Mouse (Mus musculus) liver, embryonic 14.5 days (tissue): Measurements from ENCODE around the gene Wnt11. TPM values are rescaled to one million over a fixed set of nuclear protein-coding genes. Genes with fewer than 3 reads are reported as not detected.

ENCODE experiments used
- ATAC-seq: fragments of 200-750 bp; cut with Nextera tagmentation; 2 replicates; pipeline ENCODE4 v1.8.0; 2017; ENCODE audit warnings: moderate number of reproducible peaks, mild to moderate bottlenecking, moderate library complexity; ENCODE audit not compliant: insufficient read depth
- DNase-seq, 3 experiments: peaks; one replicate each; pipeline ENCODE4 v3.0.0-alpha.2; 2012 to 2013; ENCODE audit warnings: low read depth in 3 of 3, low spot score in 3 of 3
- H3K27ac ChIP-seq: fragments of 300-500 bp; sonication (generic); 2 replicates; pipeline ENCODE4 v1.5.1; 2014; ENCODE audit warnings: moderate library complexity, mild to moderate bottlenecking, control low read depth, inconsistent platforms
- H3K27me3 ChIP-seq: fragments of 300-500 bp; sonication (generic); 2 replicates; pipeline ENCODE4 v1.6.1; 2014; ENCODE audit warnings: mild to moderate bottlenecking, low read length, moderate library complexity; ENCODE audit not compliant: control insufficient read depth, insufficient read depth
- H3K36me3 ChIP-seq: fragments of 300-500 bp; sonication (generic); replicated peaks from 2 replicates; pipeline ENCODE4 v1.6.1; 2014; ENCODE audit warnings: low read depth; ENCODE audit not compliant: control insufficient read depth, insufficient read depth
- H3K4me1 ChIP-seq, 2 experiments: fragments of 200-500 bp in 1 of 2; fragments of 300-500 bp in 1 of 2; sonication (generic) in 1 of 2; replicated peaks; 2 replicates each; pipeline ENCODE4 v1.6.1; 2012 to 2014; ENCODE audit warnings: antibody characterized with exemption in 1 of 2, inconsistent platforms in 1 of 2, low read length in 1 of 2; ENCODE audit not compliant: control insufficient read depth in 2 of 2, insufficient read depth in 2 of 2
- H3K4me2 ChIP-seq: fragments of 300-500 bp; sonication (generic); 2 replicates; pipeline ENCODE4 v1.6.1; 2014; ENCODE audit warnings: low read depth, mild to moderate bottlenecking, control low read depth, moderate library complexity
- H3K4me3 ChIP-seq, 2 experiments: fragments of 200-500 bp in 1 of 2; fragments of 300-500 bp in 1 of 2; sonication (generic) in 1 of 2; 2 replicates each; pipeline ENCODE4 v1.5.1; 2012 to 2014; ENCODE audit warnings: low read depth in 2 of 2, low read length in 2 of 2, mild to moderate bottlenecking in 2 of 2, control low read depth in 1 of 2, inconsistent platforms in 1 of 2, moderate library complexity in 1 of 2; ENCODE audit not compliant: insufficient read depth in 1 of 2
- H3K9ac ChIP-seq: fragments of 300-500 bp; sonication (generic); replicated peaks from 2 replicates; pipeline ENCODE4 v1.6.1; 2014; ENCODE audit warnings: mild to moderate bottlenecking, control low read depth, moderate library complexity
- H3K9me3 ChIP-seq: fragments of 300-500 bp; sonication (generic); 2 replicates; pipeline ENCODE4 v1.6.1; 2016; ENCODE audit warnings: low read length, mixed read lengths; ENCODE audit not compliant: control insufficient read depth
- CTCF ChIP-seq: IDR thresholded peaks from 2 replicates; pipeline ENCODE4 v1.5.1; 2016; ENCODE audit warnings: antibody characterized with exemption, low read depth, control low read depth
- EP300 ChIP-seq: IDR thresholded peaks from 2 replicates; pipeline ENCODE4 v1.6.1; 2016; ENCODE audit warnings: antibody characterized with exemption, low read depth
- WGBS: fragments of 180-500 bp; shearing (Covaris S2); extraction: QIAGEN DNeasy Blood & Tissue Kit; methylation state at CpG from one replicate; pipeline ENCODE4 v1.1.7; 2014; ENCODE audit not compliant: insufficient replicate concordance; 5-methylcytosine and 5-hydroxymethylcytosine counted together
- polyA plus RNA-seq, 2 experiments: library from polyadenylated mRNA; depleted of rRNA in 1 of 2; stranded (reverse) in 1 of 2; unstranded in 1 of 2; fragments of >200 nt; fragmentation: Nextera tagmentation in 1 of 2; extraction: Ambion mirVana in 1 of 2; gene quantifications; 2 replicates each; pipeline versions ENCODE4 v1.2.1 to v1.2.3; 2012 to 2014

Gene Wnt11
- polyA plus RNA-seq, 2 experiments = 0.46 to 0.95 TPM

GRCm38 (mm10) chr7:98800435-98800834, 34.5 kb upstream of the Wnt11 start:
- ATAC-seq = no peak
- H3K27ac ChIP-seq = no peak overlapping the region
- H3K4me3 ChIP-seq = no peak overlapping the region
- no peaks in the 10 kb centered on the region for H3K9me3 ChIP-seq
- 38% methylated on average over 8 of the region's 8 CpGs for WGBS
- H3K27me3 ChIP-seq = no peaks in the 10 kb centered on the region
- no peak overlapping the region for H3K4me2 ChIP-seq
- H3K9ac ChIP-seq = no peak overlapping the region
- H3K36me3 ChIP-seq = no peaks in the 10 kb centered on the region
- DNase-seq = no peak
- H3K4me1 ChIP-seq = peaks cover 0 to 2% of the 10 kb centered on the region in 2 experiments; a peak in 1 of 4 replicates
- TF ChIP-seq CTCF (no peak), EP300 (no peak)

GRCm38 (mm10) chr7:98801086-98801485, 33.8 kb upstream of the Wnt11 start:
- Histone ChIP-seq H3K27ac (no peak overlapping the region), H3K4me2 (no peak overlapping the region), H3K9me3 (no peaks in the 10 kb centered on the region), H3K4me1 (peaks cover 0 to 2% of the 10 kb centered on the region in 2 experiments; a peak in 1 of 4 replicates), H3K4me3 (no peak overlapping the region), H3K27me3 (no peaks in the 10 kb centered on the region), H3K9ac (no peak overlapping the region), H3K36me3 (no peaks in the 10 kb centered on the region)
- ATAC-seq = no peak
- TF ChIP-seq CTCF = no peak
- TF ChIP-seq EP300 = no peak
- no peak for DNase-seq
- WGBS = 46% methylated on average over 7 of the region's 7 CpGs

- no peak for TF ChIP-seq EP300
- TF ChIP-seq CTCF = no peak
- no peak overlapping the region for H3K27ac ChIP-seq
- H3K9ac ChIP-seq = no peak overlapping the region
- H3K9me3 ChIP-seq = no peaks in the 10 kb centered on the region
- H3K4me1 ChIP-seq = peaks cover 0 to 2% of the 10 kb centered on the region in 2 experiments; a peak in 1 of 4 replicates
- DNase-seq = no peak
- H3K4me2 ChIP-seq = no peak overlapping the region
- no peak for ATAC-seq
- no peak overlapping the region for H3K4me3 ChIP-seq
- no peaks in the 10 kb centered on the region for H3K27me3 ChIP-seq
- 26% methylated on average over 9 of the region's 9 CpGs for WGBS
- H3K36me3 ChIP-seq = no peaks in the 10 kb centered on the region
Observed at GRCm38 (mm10) chr7:98803181-98803580, 31.7 kb upstream of the Wnt11 start.

GRCm38 (mm10) chr7:98804841-98805772, 29.8 kb upstream of the Wnt11 start:
- Histone ChIP-seq H3K4me2 (no peak overlapping the region), H3K4me1 (peaks cover 0 to 2% of the 10 kb centered on the region in 2 experiments; a peak in 1 of 4 replicates), H3K9me3 (no peaks in the 10 kb centered on the region), H3K27ac (no peak overlapping the region), H3K4me3 (no peak overlapping the region), H3K9ac (no peak overlapping the region), H3K27me3 (no peaks in the 10 kb centered on the region), H3K36me3 (no peaks in the 10 kb centered on the region)
- ATAC-seq (no peak), DNase-seq (peak in 2 of 3 experiments; percentile 26 to 49)
- WGBS = 38% methylated on average over 12 of the region's 12 CpGs
- TF ChIP-seq EP300 = no peak
- TF ChIP-seq CTCF = no peak

- Histone ChIP-seq H3K4me1 (no peaks in the 10 kb centered on the region; a peak in 1 of 4 replicates), H3K4me3 (no peak overlapping the region), H3K9ac (no peak overlapping the region), H3K27ac (no peak overlapping the region), H3K4me2 (no peak overlapping the region), H3K9me3 (no peaks in the 10 kb centered on the region), H3K36me3 (no peaks in the 10 kb centered on the region), H3K27me3 (no peaks in the 10 kb centered on the region)
- DNase-seq (no peak), ATAC-seq (no peak)
- TF ChIP-seq EP300 (no peak), CTCF (no peak)
- 70% methylated on average over 3 of the region's 3 CpGs for WGBS
Observed at GRCm38 (mm10) chr7:98806961-98807360, 28.0 kb upstream of the Wnt11 start.
